In the genomic region with DNA sequence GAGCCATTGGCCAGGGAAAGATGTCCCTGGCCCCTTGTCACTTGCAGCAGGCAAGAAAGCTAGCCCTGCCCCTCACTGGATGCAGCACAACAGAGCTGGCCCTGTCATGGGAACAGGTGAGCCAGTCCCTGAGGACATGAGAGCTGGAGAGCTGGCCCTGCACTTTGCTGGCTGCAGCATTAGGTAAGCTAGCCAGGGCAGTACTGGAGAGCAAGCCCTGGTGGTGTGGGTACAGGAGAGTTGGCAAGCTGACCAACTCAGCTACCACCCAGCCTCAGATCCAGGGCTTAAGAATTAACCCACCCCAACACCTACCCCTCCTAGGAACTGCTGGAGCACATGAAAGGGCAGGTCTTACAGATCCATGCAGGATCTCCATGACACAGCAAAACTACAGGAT, we compare ENCODE assay signal across 25 mouse cellular contexts.
DNase-seq lines count a peak whose midpoint lies in the region; ATAC-seq lines count a peak whose summit lies in the region.
"Had no signal": no experiment of that assay in that cellular context is flagged by ENCODE, and none has a peak within 500 bp of the region (broad histone marks: within the 10 kb centered on the region; RNA-seq: fewer than 3 reads in every experiment).

No protein-coding gene starts in this region.

- 0 out of 2 replicates have a peak, but pooled peaks cover 7% of the 10 kb centered on the region for H3K36me3 ChIP-seq in kidney, embryonic 15.5 days
- H3K36me3 ChIP-seq in intestine, embryonic 15.5 days, result no peaks in the 10 kb centered on the region
- H3K36me3 ChIP-seq: heart, embryonic 15.5 days; liver, embryonic 12.5 days; stomach, embryonic 15.5 days had no signal

- no peaks in the 10 kb centered on the region for H3K27me3 ChIP-seq in kidney, embryonic 15.5 days
- H3K27me3 ChIP-seq in intestine, embryonic 15.5 days (replicated peaks), result no peaks in the 10 kb centered on the region
- H3K27me3 ChIP-seq: CH12.LX; forebrain, embryonic 13.5 days; heart, embryonic 15.5 days; limb, embryonic 13.5 days; liver, embryonic 12.5 days; megakaryocyte, embryonic 14.5 days; midbrain, embryonic 13.5 days; stomach, embryonic 15.5 days had no signal

- H3K9ac ChIP-seq in kidney, embryonic 15.5 days, result no peak overlapping the region
- H3K9ac ChIP-seq in intestine, embryonic 15.5 days, result no peak overlapping the region
- H3K9ac ChIP-seq: forebrain, embryonic 13.5 days; heart, embryonic 15.5 days; limb, embryonic 13.5 days; liver, embryonic 12.5 days; midbrain, embryonic 13.5 days; stomach, embryonic 15.5 days had no signal

- H3K4me2 ChIP-seq in kidney, embryonic 15.5 days, result no peak overlapping the region
- H3K4me2 ChIP-seq in intestine, embryonic 15.5 days (replicated peaks), result no peak overlapping the region
- H3K4me2 ChIP-seq: forebrain, embryonic 13.5 days; heart, embryonic 15.5 days; limb, embryonic 13.5 days; liver, embryonic 12.5 days; midbrain, embryonic 13.5 days; stomach, embryonic 15.5 days had no signal

- ATAC-seq in kidney, embryonic 15.5 days (replicated peaks; ENCODE audit: low FRiP score), result no peak
- no peak for ATAC-seq in intestine, embryonic 15.5 days
- ATAC-seq: activated CD4-positive, CD25-positive, alpha-beta regulatory T cell, adult 4 months; forebrain, embryonic 13.5 days; hindbrain, embryonic 16.5 days; liver, embryonic 12.5 days; lung, postnatal 0 days; midbrain, embryonic 13.5 days had no signal

- no peak overlapping the region for H3K27ac ChIP-seq in kidney, embryonic 15.5 days
- H3K27ac ChIP-seq in intestine, embryonic 15.5 days, result no peak overlapping the region
- H3K27ac ChIP-seq: forebrain, embryonic 13.5 days; heart, embryonic 15.5 days; left cerebral cortex, adult 2 months; limb, embryonic 13.5 days; liver, embryonic 12.5 days; midbrain, embryonic 13.5 days; stomach, embryonic 15.5 days had no signal

- DNase-seq in gastrocnemius, adult 18-20 months (ENCODE audit: low spot score), result peak; percentile 69
- no peak for DNase-seq in gastrocnemius, postnatal 10 days
- peak; percentile 32 for DNase-seq in kidney, adult 18-20 months
- DNase-seq in kidney, adult 8-10 months, result peak; percentile 69 to 71
- peak; percentile 52 to 84 for DNase-seq in kidney, postnatal 25 days
- no peak for DNase-seq in adrenal gland, postnatal 25 days
- DNase-seq: adrenal gland, adult 2 months; cerebellum, postnatal 36 days; layer of hippocampus, adult 9-11 months; lung, adult 18-20 months; lung, postnatal 4 days had no signal

- H3K9me3 ChIP-seq in kidney, embryonic 15.5 days (replicated peaks), result no peaks in the 10 kb centered on the region
- no peaks in the 10 kb centered on the region for H3K9me3 ChIP-seq in intestine, embryonic 15.5 days
- H3K9me3 ChIP-seq: forebrain, embryonic 13.5 days; heart, embryonic 15.5 days; limb, embryonic 13.5 days; liver, embryonic 12.5 days; megakaryocyte, embryonic 14.5 days; midbrain, embryonic 13.5 days; stomach, embryonic 15.5 days had no signal

- H3K4me1 ChIP-seq in kidney, embryonic 15.5 days, result no peaks in the 10 kb centered on the region
- H3K4me1 ChIP-seq in intestine, embryonic 15.5 days (replicated peaks), result no peaks in the 10 kb centered on the region
- H3K4me1 ChIP-seq: stomach, embryonic 15.5 days had no signal

- H3K4me3 ChIP-seq in kidney, embryonic 15.5 days (replicated peaks), result no peak overlapping the region
- H3K4me3 ChIP-seq in intestine, embryonic 15.5 days (replicated peaks), result no peak overlapping the region
- H3K4me3 ChIP-seq: forebrain, embryonic 13.5 days; heart, embryonic 15.5 days; left cerebral cortex, adult 2 months; limb, embryonic 13.5 days; liver, embryonic 12.5 days; megakaryocyte, embryonic 14.5 days; midbrain, embryonic 13.5 days; stomach, embryonic 15.5 days had no signal

Comparison
In these comparisons a context has a peak if more than half of its experiments do, and no peak if none do; other contexts are left out.
1. DNase-seq: peak in gastrocnemius, adult 18-20 months (single experiment), kidney, adult 18-20 months (single experiment), kidney, adult 8-10 months (2 of 2) and kidney, postnatal 25 days (2 of 2); none in gastrocnemius, postnatal 10 days (single experiment) and adrenal gland, postnatal 25 days (single experiment).